In genomic region chr2:29966826-29967225, GRCm38 (mm10) we compare ENCODE assay signal across 9 mouse cellular contexts. TPM values are rescaled to one million over a fixed set of nuclear protein-coding genes. Genes with fewer than 3 reads are reported as not detected.
DNase-seq lines count a peak whose midpoint lies in the region; ATAC-seq and TF ChIP-seq lines count a peak whose summit lies in the region.
"Had no signal": no experiment of that assay in that cellular context is flagged by ENCODE, and none has a peak within 500 bp of the region (broad histone marks: within the 10 kb centered on the region; RNA-seq: fewer than 3 reads in every experiment).

No protein-coding gene starts in this region.

- ATAC-seq in liver, embryonic 12.5 days: no peak

- H3K4me2 ChIP-seq in liver, embryonic 12.5 days: peak overlapping the region; percentile 82

- no peaks in the 10 kb centered on the region for H3K9me3 ChIP-seq in liver, embryonic 12.5 days (replicated peaks)

- H3K27ac ChIP-seq in gastrocnemius, adult 2 months: peak overlapping the region; percentile 99
- no peak overlapping the region for H3K27ac ChIP-seq in testis, adult 2 months (ENCODE audit: control insufficient read depth, insufficient read depth, low read depth, low read length)
- no peak overlapping the region for H3K27ac ChIP-seq in liver, embryonic 12.5 days

- intact Hi-C loops in gastrocnemius, adult 2 months (cut with DNase I): no loop called here
- intact Hi-C loops in gastrocnemius, postnatal 36 days (cut with DNase I): no loop called here

- H3K27me3 ChIP-seq in testis, adult 2 months (ENCODE audit: control insufficient read depth, insufficient read depth, low read length): no peaks in the 10 kb centered on the region
- peaks cover 84% of the 10 kb centered on the region for H3K27me3 ChIP-seq in liver, embryonic 12.5 days (replicated peaks)

- no peak for TF ChIP-seq CTCF in gastrocnemius, adult 2 months (IDR thresholded peaks at IDR 0.05)
- TF ChIP-seq CTCF in testis, adult 2 months (IDR thresholded peaks at IDR 0.05; ENCODE audit: control insufficient read depth, insufficient read depth, insufficient replicate concordance, low read depth, low read length): no peak

- H3K4me3 ChIP-seq in gastrocnemius, adult 2 months: peak overlapping the region; percentile 97
- H3K4me3 ChIP-seq in testis, adult 2 months (ENCODE audit: control insufficient read depth, low read depth, low read length): peak overlapping the region; percentile 88
- H3K4me3 ChIP-seq in liver, embryonic 12.5 days: peak overlapping the region; percentile 63; the same call in 1 of the 2 replicates

- TF ChIP-seq POLR2A in testis, adult 2 months (IDR thresholded peaks at IDR 0.05; ENCODE audit: control insufficient read depth, low read depth, low read length): no peak

- peaks cover 3% of the 10 kb centered on the region for H3K36me3 ChIP-seq in testis, adult 2 months (ENCODE audit: control insufficient read depth, insufficient read depth, low read length)
- H3K36me3 ChIP-seq in liver, embryonic 12.5 days: no peaks in the 10 kb centered on the region

- H3K9ac ChIP-seq in liver, embryonic 12.5 days: no peak overlapping the region

- H3K4me1 ChIP-seq in testis, adult 2 months (ENCODE audit: control insufficient read depth, insufficient read depth, low read length): peaks cover 6% of the 10 kb centered on the region
- H3K4me1 ChIP-seq in liver, embryonic 12.5 days: peaks cover 16% of the 10 kb centered on the region

- WGBS in liver, embryonic 12.5 days (ENCODE audit: insufficient replicate concordance): 67% methylated on average over 2 of the region's 2 CpGs

- no peak for DNase-seq in gastrocnemius, adult 2 months
- DNase-seq in gastrocnemius, postnatal 36 days: no peak
- no peak for DNase-seq in testis, postnatal 10 days (ENCODE audit: low spot score)
- DNase-seq in telencephalon, adult 2 months (ENCODE audit: low read depth, low spot score): peak; percentile 61
- no peak for DNase-seq in thymus, postnatal 10 days (ENCODE audit: low spot score in 2 of 2)
- no peak for DNase-seq in layer of hippocampus, adult 9-11 months
- DNase-seq: cerebellum, adult 11 months had no signal

RNA-seq across cellular contexts. Expression of gene Sptan1, which starts 1.5 kb away (rescaled TPM):
- 10 to 100 TPM; 41.8 to 62.1 TPM for total RNA-seq in gastrocnemius, adult 2 months (2021)
- total RNA-seq in gastrocnemius, postnatal 36 days (2021): 10 to 100 TPM; 42.0 to 55.4 TPM
- polyA plus RNA-seq in testis, adult 2 months (2012; rRNA removed): 112 and 117 TPM in 2 replicates
- 18.8 and 19.0 TPM in 2 replicates for polyA plus RNA-seq in liver, embryonic 12.5 days (2016; fragmentation: Nextera tagmentation; extraction: Ambion mirVana)

RNA-seq across cellular contexts. Expression of gene Gle1, which starts 31.6 kb away (rescaled TPM):
- 10 to 100 TPM; 23.2 to 28.3 TPM for total RNA-seq in gastrocnemius, adult 2 months (2021)
- 10 to 100 TPM; 20.6 to 21.7 TPM for total RNA-seq in gastrocnemius, postnatal 36 days (2021)
- polyA plus RNA-seq in testis, adult 2 months (2012; rRNA removed): 31.4 and 36.0 TPM in 2 replicates
- 38.8 and 43.1 TPM in 2 replicates for polyA plus RNA-seq in liver, embryonic 12.5 days (2016; fragmentation: Nextera tagmentation; extraction: Ambion mirVana)
